Mouse (Mus musculus) kidney, adult 2 months (tissue): ENCODE data around the gene Ppp1r36.

ENCODE experiments used
- CTCF ChIP-seq: fragments of 200-500 bp; conservative IDR thresholded peaks from 2 replicates; pipeline ENCODE4 v1.5.1; 2011; ENCODE audit warnings: low read depth, mild to moderate bottlenecking, control low read depth, low read length, moderate library complexity, mixed read lengths; ENCODE audit not compliant: insufficient read depth, insufficient read length
- POLR2A ChIP-seq: fragments of 200-500 bp; IDR thresholded peaks from one replicate; pipeline ENCODE4 v1.6.1; 2011; ENCODE audit warnings: low read depth, low read length, control low read depth

- TF ChIP-seq CTCF, result no peak
- TF ChIP-seq POLR2A, result no peak
Observed at GRCm38 (mm10) chr12:76466651-76467050, 49.3 kb downstream of the Ppp1r36 start.
